Mouse (Mus musculus) spleen, adult 2 months (tissue): ENCODE data around the gene Esrrb.

Source experiments
- CTCF ChIP-seq: fragments of 200-500 bp; IDR thresholded peaks from 2 replicates; pipeline ENCODE4 v1.5.1; 2011; ENCODE audit warnings: mild to moderate bottlenecking, inconsistent platforms; ENCODE audit not compliant: insufficient read depth, insufficient read length, insufficient replicate concordance; ENCODE audit errors: extremely low read depth
- POLR2A ChIP-seq: fragments of 200-500 bp; IDR thresholded peaks from 2 replicates; pipeline ENCODE4 v1.6.1; 2011; ENCODE audit warnings: low read depth, low read length, inconsistent platforms

- no peak for TF ChIP-seq CTCF
- TF ChIP-seq POLR2A, result no peak
Measured at GRCm38 (mm10) chr12:86478908-86479307, 118.0 kb downstream of the Esrrb start.
